Mouse (Mus musculus): ENCODE data around the gene Errfi1.

- TF ChIP-seq CTCF (IDR thresholded peaks at IDR 0.05; ENCODE audit: low read depth) (no peak), EP300 (IDR thresholded peaks at IDR 0.05; ENCODE audit: low read depth) (no peak)
These were observed 9.1 kb downstream of the Errfi1 start for GRCm38 (mm10) chr4:150862626-150863375.
